Mouse (Mus musculus) thymus, adult 2 months (tissue): Measurements from ENCODE around the gene Hoxa5.

Experiments used
- CTCF ChIP-seq: fragments of 200-500 bp; IDR thresholded peaks from 2 replicates; pipeline ENCODE4 v1.5.1; 2012; ENCODE audit warnings: mild to moderate bottlenecking, control low read depth, low read length, moderate library complexity, borderline replicate concordance; ENCODE audit not compliant: control insufficient read depth, poor library complexity, insufficient read depth; ENCODE audit errors: extremely low read depth
- POLR2A ChIP-seq: fragments of 200-500 bp; IDR thresholded peaks from 2 replicates; pipeline ENCODE4 v1.6.1; 2012; ENCODE audit warnings: mild to moderate bottlenecking, low read length, control low read depth, moderate library complexity; ENCODE audit not compliant: control insufficient read depth, poor library complexity, insufficient read depth; ENCODE audit errors: extremely low read depth

DNA sequence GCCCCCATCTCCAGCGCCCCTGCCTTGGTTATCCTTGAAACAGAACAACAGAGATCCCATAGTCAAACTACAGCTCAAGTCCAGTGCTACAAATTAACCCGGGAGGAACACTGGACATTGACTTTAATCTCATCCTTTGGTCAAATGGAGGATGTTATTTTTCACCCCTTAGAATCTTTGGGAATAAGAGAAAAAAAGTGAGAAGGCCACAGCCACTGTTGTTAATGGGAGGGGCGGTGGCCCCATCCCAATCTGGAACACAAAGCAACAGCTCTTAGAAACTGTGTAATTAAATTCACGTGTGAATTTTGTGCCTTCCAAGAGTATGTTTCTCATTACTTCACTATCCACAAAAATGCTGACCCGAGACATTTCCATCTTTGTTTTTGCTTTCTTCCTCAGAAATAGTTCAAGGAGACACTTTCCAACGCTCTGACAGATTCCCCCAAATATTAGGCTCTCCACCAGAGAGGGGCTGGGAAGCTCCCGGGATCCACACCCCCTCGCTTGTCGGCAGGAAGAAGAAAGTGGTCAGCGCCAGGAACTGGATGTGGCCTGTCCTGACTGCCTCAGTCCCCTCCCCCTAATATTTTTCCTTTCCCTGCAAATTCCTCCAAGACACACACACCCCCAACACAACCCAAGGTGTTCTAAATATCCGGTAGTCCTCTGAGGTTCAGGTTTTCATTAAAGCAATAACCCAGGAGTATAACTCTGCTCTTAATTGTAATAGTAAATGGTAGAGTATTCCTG, 23.3 kb upstream of the Hoxa5 start:
- TF ChIP-seq POLR2A (no peak), CTCF (no peak)
